ENCODE assay signal across 10 mouse cellular contexts in genomic region chr5:113209898-113210297, GRCm38 (mm10). TPM values are rescaled to one million over a fixed set of nuclear protein-coding genes. Genes with fewer than 3 reads are reported as not detected.
DNase-seq lines count a peak whose midpoint lies in the region; ATAC-seq and TF ChIP-seq lines count a peak whose summit lies in the region.
"Had no signal": no experiment of that assay in that cellular context is flagged by ENCODE, and none has a peak within 500 bp of the region (broad histone marks: within the 10 kb centered on the region; RNA-seq: fewer than 3 reads in every experiment).

No protein-coding gene starts in this region.

- no peak for ATAC-seq in forebrain, embryonic 12.5 days (ENCODE audit: low FRiP score)
- no peak for ATAC-seq in kidney, embryonic 16.5 days (ENCODE audit: low FRiP score, low TSS enrichment)
- ATAC-seq in midbrain, embryonic 14.5 days (ENCODE audit: low FRiP score, low TSS enrichment), result no peak

- H3K4me1 ChIP-seq in kidney, adult 2 months (ENCODE audit: control insufficient read depth, insufficient read depth, low read length), result peaks cover 68% of the 10 kb centered on the region
- peaks cover 20% of the 10 kb centered on the region for H3K4me1 ChIP-seq in forebrain, embryonic 12.5 days
- peaks cover 59% of the 10 kb centered on the region for H3K4me1 ChIP-seq in kidney, embryonic 16.5 days (ENCODE audit: insufficient read depth, low read length)
- H3K4me1 ChIP-seq in midbrain, embryonic 14.5 days (ENCODE audit: control insufficient read depth, insufficient read depth, low read length), result no peaks in the 10 kb centered on the region

- WGBS in kidney, adult 2 months, result 69% methylated on average over 13 of the region's 13 CpGs
- whole genome bisulfite sequencing in forebrain, embryonic 12.5 days, result 88% methylated on average over 13 of the region's 13 CpGs
- WGBS in kidney, embryonic 16.5 days, result 70% methylated on average over 13 of the region's 13 CpGs
- 91% methylated on average over 13 of the region's 13 CpGs for WGBS in midbrain, embryonic 14.5 days

- H3K27me3 ChIP-seq in kidney, adult 2 months (replicated peaks; ENCODE audit: control insufficient read depth, insufficient read depth, low read length), result no peaks in the 10 kb centered on the region
- no peaks in the 10 kb centered on the region for H3K27me3 ChIP-seq in forebrain, embryonic 12.5 days
- H3K27me3 ChIP-seq in kidney, embryonic 16.5 days (ENCODE audit: insufficient read depth, low read length), result no peaks in the 10 kb centered on the region
- H3K27me3 ChIP-seq in midbrain, embryonic 14.5 days (ENCODE audit: control insufficient read depth, insufficient read depth, low read length), result no peaks in the 10 kb centered on the region

- no peak overlapping the region for H3K4me2 ChIP-seq in forebrain, embryonic 12.5 days
- H3K4me2 ChIP-seq in kidney, embryonic 16.5 days (replicated peaks; ENCODE audit: low read depth, low read length), result no peak overlapping the region
- no peak overlapping the region for H3K4me2 ChIP-seq in midbrain, embryonic 14.5 days (ENCODE audit: low read length)

- TF ChIP-seq CTCF in kidney, adult 2 months (conservative IDR thresholded peaks at IDR 0.05; ENCODE audit: insufficient read depth, insufficient read length, low read depth, low read length), result no peak

- H3K9ac ChIP-seq in forebrain, embryonic 12.5 days, result no peak overlapping the region
- no peak overlapping the region; the same call in 1 of the 2 replicates for H3K9ac ChIP-seq in kidney, embryonic 16.5 days (replicated peaks; ENCODE audit: low read length)
- no peak overlapping the region for H3K9ac ChIP-seq in midbrain, embryonic 14.5 days (replicated peaks; ENCODE audit: low read length)

- no peak overlapping the region for H3K4me3 ChIP-seq in kidney, adult 2 months (ENCODE audit: insufficient read depth, low read depth, low read length)
- no peak overlapping the region for H3K4me3 ChIP-seq in forebrain, embryonic 12.5 days (replicated peaks)
- H3K4me3 ChIP-seq in kidney, embryonic 16.5 days (ENCODE audit: low read length), result no peak overlapping the region
- H3K4me3 ChIP-seq in midbrain, embryonic 14.5 days (replicated peaks; ENCODE audit: low read depth, low read length), result no peak overlapping the region
- H3K4me3 ChIP-seq: myocyte had no signal

- DNase-seq in kidney, adult 2 months, result peak; percentile 64
- DNase-seq in kidney, adult 11 months, result no peak
- DNase-seq in midbrain, embryonic 14.5 days, result no peak
- no peak for DNase-seq in layer of hippocampus, adult 8-10 months (ENCODE audit: low spot score in 2 of 2)
- no peak for DNase-seq in embryo, embryonic 10.5 days (ENCODE audit: low spot score)
- no peak for DNase-seq in frontal cortex, postnatal 25 days (ENCODE audit: low spot score in 2 of 2)

- no peak for TF ChIP-seq POLR2A in kidney, adult 2 months (IDR thresholded peaks at IDR 0.05; ENCODE audit: low read depth, low read length)

- peak overlapping the region; percentile 93 for H3K27ac ChIP-seq in kidney, adult 2 months (ENCODE audit: insufficient read depth, low read depth, low read length)
- peak overlapping the region; percentile 66; the same call in 1 of the 2 replicates for H3K27ac ChIP-seq in forebrain, embryonic 12.5 days
- H3K27ac ChIP-seq in kidney, embryonic 16.5 days (ENCODE audit: low read length), result peak overlapping the region; percentile 82
- peak overlapping the region; percentile 68 for H3K27ac ChIP-seq in midbrain, embryonic 14.5 days (replicated peaks; ENCODE audit: low read depth, low read length)

- H3K36me3 ChIP-seq in kidney, adult 2 months (ENCODE audit: control insufficient read depth, insufficient read depth, low read length), result no peaks in the 10 kb centered on the region
- H3K36me3 ChIP-seq in forebrain, embryonic 12.5 days (replicated peaks), result no peaks in the 10 kb centered on the region
- H3K36me3 ChIP-seq in kidney, embryonic 16.5 days (ENCODE audit: insufficient read depth, low read length), result no peaks in the 10 kb centered on the region
- no peaks in the 10 kb centered on the region for H3K36me3 ChIP-seq in midbrain, embryonic 14.5 days (ENCODE audit: control insufficient read depth, insufficient read depth, low read length)

- H3K9me3 ChIP-seq in forebrain, embryonic 12.5 days, result no peaks in the 10 kb centered on the region
- no peaks in the 10 kb centered on the region for H3K9me3 ChIP-seq in kidney, embryonic 16.5 days (ENCODE audit: low read length)
- no peaks in the 10 kb centered on the region for H3K9me3 ChIP-seq in midbrain, embryonic 14.5 days (ENCODE audit: control insufficient read depth, low read length)

RNA-seq across cellular contexts. Expression of gene 2900026A02Rik, which starts 11.1 kb away (rescaled TPM):
- 14.3 and 15.0 TPM in 2 replicates for polyA plus RNA-seq in kidney, adult 2 months (2012; rRNA removed)
- polyA plus RNA-seq in forebrain, embryonic 12.5 days (2016; fragmentation: Nextera tagmentation; extraction: Ambion mirVana), result 4.5 and 6.1 TPM in 2 replicates
- 7.2 and 7.9 TPM in 2 replicates for polyA plus RNA-seq in kidney, embryonic 16.5 days (2015; fragmentation: Nextera tagmentation; extraction: Ambion mirVana)
- polyA plus RNA-seq in midbrain, embryonic 14.5 days (2014; fragmentation: Nextera tagmentation; extraction: Ambion mirVana), result 1.6 and 2.1 TPM in 2 replicates
- total RNA-seq in layer of hippocampus, adult 8-10 months (2022), result 10 to 100 TPM; 56.0 to 66.0 (median 61.1) TPM
- total RNA-seq: MEL had no signal

RNA-seq across cellular contexts. Expression of gene Tmem211, which starts 16.8 kb away (rescaled TPM):
- not detected in 2 replicates for polyA plus RNA-seq in kidney, adult 2 months (2012; rRNA removed)
- 0.20 and 0.28 TPM in 2 replicates for polyA plus RNA-seq in forebrain, embryonic 12.5 days (2016; fragmentation: Nextera tagmentation; extraction: Ambion mirVana)
- polyA plus RNA-seq in kidney, embryonic 16.5 days (2015; fragmentation: Nextera tagmentation; extraction: Ambion mirVana), result 0.09 TPM in 1 of 2 replicates, not detected in the other
- polyA plus RNA-seq in midbrain, embryonic 14.5 days (2014; fragmentation: Nextera tagmentation; extraction: Ambion mirVana), result 0.15 TPM in 1 of 2 replicates, not detected in the other
- total RNA-seq in layer of hippocampus, adult 8-10 months (2022), result not detected
- total RNA-seq: MEL had no signal
- polyA plus RNA-seq: myocyte had no signal
